Mouse (Mus musculus) embryonic facial prominence, embryonic 15.5 days (tissue): ENCODE results near the gene Tceanc2. TPM values are rescaled to one million over a fixed set of nuclear protein-coding genes. Genes with fewer than 3 reads are reported as not detected.

Experiments
- ATAC-seq: fragments of 200-750 bp; cut with Nextera tagmentation; 2 replicates; pipeline ENCODE4 v1.8.0; 2017; ENCODE audit warnings: low read depth, moderate TSS enrichment; ENCODE audit not compliant: insufficient number of reproducible peaks, low FRiP score, low TSS enrichment
- H3K27ac ChIP-seq: fragments of 300-500 bp; sonication (generic); replicated peaks from 2 replicates; pipeline ENCODE4 v1.5.1; 2015; ENCODE audit warnings: mild to moderate bottlenecking, inconsistent platforms
- H3K27me3 ChIP-seq: fragments of 300-500 bp; sonication (generic); 2 replicates; pipeline ENCODE4 v1.6.1; 2015; ENCODE audit warnings: inconsistent platforms
- H3K36me3 ChIP-seq: fragments of 300-500 bp; sonication (generic); 2 replicates; pipeline ENCODE4 v1.6.1; 2015; ENCODE audit warnings: mild to moderate bottlenecking, inconsistent platforms
- H3K4me1 ChIP-seq: fragments of 300-500 bp; sonication (generic); 2 replicates; pipeline ENCODE4 v1.6.1; 2015; ENCODE audit warnings: inconsistent platforms
- H3K4me2 ChIP-seq: fragments of 300-500 bp; sonication (generic); replicated peaks from 2 replicates; pipeline ENCODE4 v1.6.1; 2015; ENCODE audit warnings: mild to moderate bottlenecking, inconsistent platforms
- H3K4me3 ChIP-seq: fragments of 300-500 bp; sonication (generic); replicated peaks from 2 replicates; pipeline ENCODE4 v1.5.1; 2015; ENCODE audit warnings: mild to moderate bottlenecking, inconsistent platforms
- H3K9ac ChIP-seq: fragments of 300-500 bp; sonication (generic); 2 replicates; pipeline ENCODE4 v1.6.1; 2015; ENCODE audit warnings: inconsistent platforms
- H3K9me3 ChIP-seq: fragments of 300-500 bp; sonication (generic); replicated peaks from 2 replicates; pipeline ENCODE4 v1.6.1; 2016; ENCODE audit warnings: inconsistent platforms
- WGBS: fragments of 180-500 bp; shearing (Covaris S2); methylation state at CpG from one replicate; pipeline ENCODE4 v1.1.7; 2015; 5-methylcytosine and 5-hydroxymethylcytosine counted together
- polyA plus RNA-seq: library from polyadenylated mRNA; unstranded; fragments of >200 nt; fragmentation: Nextera tagmentation; extraction: Ambion mirVana; gene quantifications from 2 replicates; pipeline ENCODE4 v1.2.1, GENCODE M21; 2015

The Tceanc2 gene
- polyA plus RNA-seq, 1 experiment from 2014 or later: 22.5 TPM

GRCm38 (mm10) chr4:107178182-107178829, 610 bp downstream of the Tceanc2 start, which contains the start of gene Tmem59:
Tmem59 (plus strand) TSS chr4:107178399.
- ATAC-seq: peak; percentile 95
- peak within 1 kb of the TSS; percentile 92 for H3K9ac ChIP-seq
- H3K9me3 ChIP-seq: no peaks in the 10 kb centered on the region
- H3K27me3 ChIP-seq: no peaks in the 10 kb centered on the region
- H3K4me3 ChIP-seq: peak within 1 kb of the TSS; percentile 99
- peaks cover 16% of the 10 kb centered on the region; the same call in 1 of the 2 replicates for H3K36me3 ChIP-seq
- under 1% methylated on average over 49 of the region's 49 CpGs for WGBS
- peaks cover 38% of the 10 kb centered on the region for H3K4me1 ChIP-seq
- H3K4me2 ChIP-seq: peak within 1 kb of the TSS; percentile 64
- H3K27ac ChIP-seq: peak within 1 kb of the TSS; percentile 98

- 37% methylated on average over 11 of the region's 11 CpGs for WGBS
Measured at GRCm38 (mm10) chr4:107177506-107177905, 1.4 kb downstream of the Tceanc2 start.

GRCm38 (mm10) chr4:107167798-107168197, 11.1 kb downstream of the Tceanc2 start:
- ATAC-seq: no peak
- Histone ChIP-seq H3K4me1 (0 out of 2 replicates have a peak, but pooled peaks cover 7% of the 10 kb centered on the region), H3K27me3 (no peaks in the 10 kb centered on the region), H3K9me3 (no peaks in the 10 kb centered on the region), H3K4me3 (no peak overlapping the region), H3K9ac (no peak overlapping the region), H3K27ac (no peak overlapping the region), H3K36me3 (peaks cover 27% of the 10 kb centered on the region), H3K4me2 (no peak overlapping the region)
- WGBS: 86% methylated on average over 5 of the region's 5 CpGs

More at GRCm38 (mm10) chr4:107177506-107177905, 1.4 kb downstream of the Tceanc2 start:
- peak overlapping the region; percentile 98 for H3K27ac ChIP-seq
- H3K9ac ChIP-seq: peak overlapping the region; percentile 92
- no peaks in the 10 kb centered on the region for H3K9me3 ChIP-seq
- H3K4me1 ChIP-seq: peaks cover 32% of the 10 kb centered on the region
- H3K4me2 ChIP-seq: peak overlapping the region; percentile 64
- H3K4me3 ChIP-seq: peak overlapping the region; percentile 99
- no peaks in the 10 kb centered on the region for H3K27me3 ChIP-seq
- peaks cover 21% of the 10 kb centered on the region for H3K36me3 ChIP-seq
- no peak for ATAC-seq

- Histone ChIP-seq H3K27ac (no peak overlapping the region), H3K27me3 (no peaks in the 10 kb centered on the region), H3K9ac (no peak overlapping the region), H3K4me1 (0 out of 2 replicates have a peak, but pooled peaks cover 7% of the 10 kb centered on the region), H3K9me3 (no peaks in the 10 kb centered on the region), H3K36me3 (peaks cover 26% of the 10 kb centered on the region), H3K4me3 (no peak overlapping the region), H3K4me2 (no peak overlapping the region)
- WGBS: 75% methylated on average over 5 of the region's 5 CpGs
- ATAC-seq: no peak
Measured at GRCm38 (mm10) chr4:107166700-107167099, 12.2 kb downstream of the Tceanc2 start.

GRCm38 (mm10) chr4:107163756-107164587, 14.9 kb downstream of the Tceanc2 start:
- no peaks in the 10 kb centered on the region for H3K9me3 ChIP-seq
- no peak overlapping the region for H3K27ac ChIP-seq
- WGBS: 38% methylated on average over 9 of the region's 9 CpGs
- no peak overlapping the region for H3K4me2 ChIP-seq
- H3K36me3 ChIP-seq: peaks cover 36% of the 10 kb centered on the region
- no peaks in the 10 kb centered on the region for H3K27me3 ChIP-seq
- 0 out of 2 replicates have a peak, but pooled peaks cover 7% of the 10 kb centered on the region for H3K4me1 ChIP-seq
- ATAC-seq: peak; percentile 77
- H3K4me3 ChIP-seq: no peak overlapping the region
- H3K9ac ChIP-seq: no peak overlapping the region

GRCm38 (mm10) chr4:107163341-107163740, 15.6 kb downstream of the Tceanc2 start:
- H3K4me1 ChIP-seq: 0 out of 2 replicates have a peak, but pooled peaks cover 7% of the 10 kb centered on the region
- H3K27me3 ChIP-seq: no peaks in the 10 kb centered on the region
- peaks cover 40% of the 10 kb centered on the region for H3K36me3 ChIP-seq
- no peak overlapping the region for H3K27ac ChIP-seq
- H3K9me3 ChIP-seq: no peaks in the 10 kb centered on the region
- no peak overlapping the region for H3K4me3 ChIP-seq
- H3K9ac ChIP-seq: no peak overlapping the region
- no peak for ATAC-seq
- no peak overlapping the region for H3K4me2 ChIP-seq
- 84% methylated on average over 10 of the region's 10 CpGs for WGBS

- ATAC-seq: no peak
- 92% methylated on average over 8 of the region's 8 CpGs for WGBS
- Histone ChIP-seq H3K27ac (no peak overlapping the region), H3K36me3 (peaks cover 55% of the 10 kb centered on the region), H3K4me3 (no peak overlapping the region), H3K27me3 (no peaks in the 10 kb centered on the region), H3K9ac (no peak overlapping the region), H3K4me1 (0 out of 2 replicates have a peak, but pooled peaks cover 7% of the 10 kb centered on the region), H3K9me3 (no peaks in the 10 kb centered on the region), H3K4me2 (no peak overlapping the region)
Measured at GRCm38 (mm10) chr4:107160181-107160580, 18.7 kb downstream of the Tceanc2 start.

- 81% methylated on average over 11 of the region's 11 CpGs for WGBS
- Histone ChIP-seq H3K9ac (no peak overlapping the region), H3K4me2 (no peak overlapping the region), H3K36me3 (peaks cover 55% of the 10 kb centered on the region), H3K4me3 (no peak overlapping the region), H3K9me3 (no peaks in the 10 kb centered on the region), H3K4me1 (0 out of 2 replicates have a peak, but pooled peaks cover 5% of the 10 kb centered on the region), H3K27ac (no peak overlapping the region), H3K27me3 (no peaks in the 10 kb centered on the region)
- no peak for ATAC-seq
Measured at GRCm38 (mm10) chr4:107159166-107159773, 19.6 kb downstream of the Tceanc2 start.

- Histone ChIP-seq H3K36me3 (peaks cover 45% of the 10 kb centered on the region), H3K9ac (no peak overlapping the region), H3K27me3 (no peaks in the 10 kb centered on the region), H3K27ac (no peak overlapping the region), H3K9me3 (no peaks in the 10 kb centered on the region), H3K4me1 (no peaks in the 10 kb centered on the region), H3K4me3 (no peak overlapping the region), H3K4me2 (no peak overlapping the region)
- WGBS: 82% methylated on average over 4 of the region's 4 CpGs
- no peak for ATAC-seq
Measured at GRCm38 (mm10) chr4:107156983-107157401, 21.9 kb downstream of the Tceanc2 start.

- peaks cover 21% of the 10 kb centered on the region for H3K36me3 ChIP-seq
- no peak for ATAC-seq
- H3K27me3 ChIP-seq: no peaks in the 10 kb centered on the region
- no peak overlapping the region for H3K4me3 ChIP-seq
- H3K27ac ChIP-seq: no peak overlapping the region
- no peaks in the 10 kb centered on the region for H3K9me3 ChIP-seq
- H3K4me2 ChIP-seq: no peak overlapping the region
- 88% methylated on average over 8 of the region's 8 CpGs for WGBS
- H3K4me1 ChIP-seq: no peaks in the 10 kb centered on the region
- H3K9ac ChIP-seq: no peak overlapping the region
Measured at GRCm38 (mm10) chr4:107152571-107152970, 26.3 kb downstream of the Tceanc2 start.

GRCm38 (mm10) chr4:107150991-107151390, 27.9 kb downstream of the Tceanc2 start:
- no peaks in the 10 kb centered on the region for H3K9me3 ChIP-seq
- no peak for ATAC-seq
- no peak overlapping the region for H3K4me2 ChIP-seq
- H3K4me3 ChIP-seq: no peak overlapping the region
- no peaks in the 10 kb centered on the region for H3K27me3 ChIP-seq
- no peak overlapping the region for H3K27ac ChIP-seq
- WGBS: 81% methylated on average over 6 of the region's 6 CpGs
- H3K9ac ChIP-seq: no peak overlapping the region
- H3K36me3 ChIP-seq: peaks cover 27% of the 10 kb centered on the region
- no peaks in the 10 kb centered on the region for H3K4me1 ChIP-seq
